In the genomic region with DNA sequence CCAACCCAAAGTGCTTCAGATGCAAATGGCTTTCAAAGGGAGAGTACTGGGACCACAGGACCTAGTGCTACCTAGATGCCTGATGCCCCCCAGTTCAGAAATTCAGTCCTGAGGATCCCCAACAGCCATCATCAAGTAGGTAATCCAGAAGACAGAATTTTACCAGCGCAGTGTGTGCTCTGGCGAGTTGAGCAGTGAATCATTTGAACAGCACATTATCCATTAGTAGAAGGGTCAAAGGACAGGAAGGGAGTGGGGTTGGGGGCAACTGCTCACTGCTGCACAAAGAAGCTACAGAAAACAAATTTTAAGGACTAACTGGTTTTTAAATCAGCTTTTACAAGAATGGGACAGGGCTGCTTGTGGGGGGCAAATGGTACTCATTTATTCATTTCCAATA, we compare ENCODE assay signal across 15 mouse cellular contexts. TPM values are rescaled to one million over a fixed set of nuclear protein-coding genes. Genes with fewer than 3 reads are reported as not detected.
DNase-seq lines count a peak whose midpoint lies in the region; ATAC-seq and TF ChIP-seq lines count a peak whose summit lies in the region.
"Had no signal": no experiment of that assay in that cellular context is flagged by ENCODE, and none has a peak within 500 bp of the region (broad histone marks: within the 10 kb centered on the region; RNA-seq: fewer than 3 reads in every experiment).

No protein-coding gene starts in this region.

- H3K9ac ChIP-seq in hindbrain, embryonic 13.5 days: no peak overlapping the region
- no peak overlapping the region for H3K9ac ChIP-seq in hindbrain, embryonic 11.5 days (ENCODE audit: low read depth, low read length)
- H3K9ac ChIP-seq in neural tube, embryonic 12.5 days: no peak overlapping the region
- no peak overlapping the region for H3K9ac ChIP-seq in intestine, embryonic 16.5 days (ENCODE audit: low read depth, low read length)
- no peak overlapping the region for H3K9ac ChIP-seq in stomach, postnatal 0 days (ENCODE audit: low read length)
- H3K9ac ChIP-seq: limb, embryonic 12.5 days had no signal

- no peak for TF ChIP-seq EP300 in stomach, postnatal 0 days (optimal IDR thresholded peaks at IDR 0.05)

- no peak overlapping the region for H3K27ac ChIP-seq in hindbrain, embryonic 13.5 days
- H3K27ac ChIP-seq in hindbrain, embryonic 11.5 days (ENCODE audit: low read depth, low read length): no peak overlapping the region
- no peak overlapping the region for H3K27ac ChIP-seq in neural tube, embryonic 12.5 days
- peak overlapping the region; percentile 57 for H3K27ac ChIP-seq in intestine, embryonic 16.5 days (ENCODE audit: low read length)
- peak overlapping the region; percentile 49; the same call in 1 of the 2 replicates for H3K27ac ChIP-seq in stomach, postnatal 0 days (replicated peaks)
- H3K27ac ChIP-seq: left cerebral cortex, adult 2 months; limb, embryonic 12.5 days; midbrain, embryonic 10.5 days had no signal

- TF ChIP-seq CTCF in stomach, postnatal 0 days (IDR thresholded peaks at IDR 0.05; ENCODE audit: low read depth): no peak

- H3K4me2 ChIP-seq in hindbrain, embryonic 13.5 days: peak overlapping the region; percentile 92
- no peak overlapping the region for H3K4me2 ChIP-seq in hindbrain, embryonic 11.5 days (replicated peaks; ENCODE audit: low read depth, low read length)
- H3K4me2 ChIP-seq in neural tube, embryonic 12.5 days (replicated peaks): peak overlapping the region; percentile 2; the same call in 1 of the 2 replicates
- H3K4me2 ChIP-seq in intestine, embryonic 16.5 days (ENCODE audit: low read depth, low read length): peak overlapping the region; percentile 19; the same call in 1 of the 2 replicates
- peak overlapping the region; percentile 32; the same call in 1 of the 2 replicates for H3K4me2 ChIP-seq in stomach, postnatal 0 days (replicated peaks; ENCODE audit: low read depth)
- H3K4me2 ChIP-seq: limb, embryonic 12.5 days had no signal

- peaks cover 55% of the 10 kb centered on the region for H3K4me1 ChIP-seq in hindbrain, embryonic 13.5 days (replicated peaks)
- H3K4me1 ChIP-seq in hindbrain, embryonic 11.5 days (replicated peaks; ENCODE audit: control insufficient read depth, insufficient read depth, low read length): peaks cover 8% of the 10 kb centered on the region
- H3K4me1 ChIP-seq in neural tube, embryonic 12.5 days: peaks cover 44% of the 10 kb centered on the region
- H3K4me1 ChIP-seq in intestine, embryonic 16.5 days (ENCODE audit: control insufficient read depth, insufficient read depth, low read length): peaks cover 72% of the 10 kb centered on the region
- H3K4me1 ChIP-seq in stomach, postnatal 0 days (replicated peaks; ENCODE audit: control insufficient read depth, insufficient read depth): peaks cover 34% of the 10 kb centered on the region

- ATAC-seq in hindbrain, embryonic 13.5 days (ENCODE audit: low FRiP score): no peak
- no peak for ATAC-seq in hindbrain, embryonic 11.5 days (ENCODE audit: low FRiP score)
- no peak for ATAC-seq in neural tube, embryonic 12.5 days (ENCODE audit: low FRiP score, low read depth)
- ATAC-seq in intestine, embryonic 16.5 days: no peak
- no peak for ATAC-seq in stomach, postnatal 0 days (ENCODE audit: low FRiP score, low TSS enrichment)
- ATAC-seq in monocyte, adult 5-6 weeks (replicated peaks; ENCODE audit: insufficient number of reproducible peaks, low FRiP score, low TSS enrichment, poor library complexity, severe bottlenecking): no peak

- H3K27me3 ChIP-seq in hindbrain, embryonic 13.5 days: no peaks in the 10 kb centered on the region
- no peaks in the 10 kb centered on the region for H3K27me3 ChIP-seq in hindbrain, embryonic 11.5 days (ENCODE audit: control insufficient read depth, insufficient read depth, low read length)
- H3K27me3 ChIP-seq in neural tube, embryonic 12.5 days (replicated peaks): no peaks in the 10 kb centered on the region
- no peaks in the 10 kb centered on the region for H3K27me3 ChIP-seq in intestine, embryonic 16.5 days (replicated peaks; ENCODE audit: control insufficient read depth, insufficient read depth, low read length)
- no peaks in the 10 kb centered on the region for H3K27me3 ChIP-seq in stomach, postnatal 0 days (ENCODE audit: control insufficient read depth, insufficient read depth, low read length)
- H3K27me3 ChIP-seq: limb, embryonic 12.5 days had no signal

- DNase-seq in hindbrain, embryonic 11.5 days (ENCODE audit: low spot score): no peak
- DNase-seq in neural tube, embryonic 10.5 days (ENCODE audit: extremely low spot score, low spot score): no peak
- no peak for DNase-seq in stomach, postnatal 0 days (ENCODE audit: low spot score)
- no peak for DNase-seq in kidney, adult 18-20 months
- DNase-seq: adrenal gland, adult 8-10 months; kidney, adult 11 months; thymus, postnatal 4 days had no signal

- no peak overlapping the region for H3K4me3 ChIP-seq in hindbrain, embryonic 13.5 days
- no peak overlapping the region for H3K4me3 ChIP-seq in hindbrain, embryonic 11.5 days (ENCODE audit: low read depth, low read length)
- H3K4me3 ChIP-seq in neural tube, embryonic 12.5 days: no peak overlapping the region
- H3K4me3 ChIP-seq in intestine, embryonic 16.5 days (ENCODE audit: low read length): no peak overlapping the region
- H3K4me3 ChIP-seq in stomach, postnatal 0 days (ENCODE audit: low read depth, low read length): no peak overlapping the region
- H3K4me3 ChIP-seq: erythroblast, embryonic 14.5 days; left cerebral cortex, adult 2 months; limb, embryonic 12.5 days; midbrain, embryonic 10.5 days had no signal

- 26% methylated on average over 2 of the region's 2 CpGs for WGBS in hindbrain, embryonic 13.5 days
- 30% methylated on average over 2 of the region's 2 CpGs for WGBS in hindbrain, embryonic 11.5 days
- WGBS in neural tube, embryonic 12.5 days: 16% methylated on average over 2 of the region's 2 CpGs
- 45% methylated on average over 2 of the region's 2 CpGs for WGBS in intestine, embryonic 16.5 days
- WGBS in stomach, postnatal 0 days: 48% methylated on average over 2 of the region's 2 CpGs

- no peaks in the 10 kb centered on the region for H3K36me3 ChIP-seq in hindbrain, embryonic 13.5 days
- H3K36me3 ChIP-seq in hindbrain, embryonic 11.5 days (ENCODE audit: control insufficient read depth, insufficient read depth, low read length): no peaks in the 10 kb centered on the region
- H3K36me3 ChIP-seq in neural tube, embryonic 12.5 days: no peaks in the 10 kb centered on the region
- H3K36me3 ChIP-seq in intestine, embryonic 16.5 days (ENCODE audit: control insufficient read depth, insufficient read depth, low read length): no peaks in the 10 kb centered on the region
- H3K36me3 ChIP-seq in stomach, postnatal 0 days (ENCODE audit: control insufficient read depth, insufficient read depth, low read length): no peaks in the 10 kb centered on the region
- H3K36me3 ChIP-seq: limb, embryonic 12.5 days; midbrain, embryonic 10.5 days had no signal

- no peaks in the 10 kb centered on the region for H3K9me3 ChIP-seq in hindbrain, embryonic 13.5 days
- H3K9me3 ChIP-seq in hindbrain, embryonic 11.5 days (ENCODE audit: control insufficient read depth, low read length): no peaks in the 10 kb centered on the region
- no peaks in the 10 kb centered on the region for H3K9me3 ChIP-seq in neural tube, embryonic 12.5 days
- no peaks in the 10 kb centered on the region for H3K9me3 ChIP-seq in intestine, embryonic 16.5 days (ENCODE audit: control insufficient read depth, low read length)
- no peaks in the 10 kb centered on the region for H3K9me3 ChIP-seq in stomach, postnatal 0 days (ENCODE audit: control insufficient read depth, low read length)
- H3K9me3 ChIP-seq: limb, embryonic 12.5 days; midbrain, embryonic 10.5 days had no signal

RNA-seq across cellular contexts. Expression of a gene that starts 8.0 kb away (rescaled TPM):
- 10.9 and 12.5 TPM in 2 replicates for polyA plus RNA-seq in hindbrain, embryonic 13.5 days (2015; fragmentation: Nextera tagmentation; extraction: Ambion mirVana)
- polyA plus RNA-seq in hindbrain, embryonic 11.5 days (2014; fragmentation: Nextera tagmentation; extraction: Ambion mirVana): 18.0 and 20.2 TPM in 2 replicates
- 20.4 and 21.0 TPM in 2 replicates for polyA plus RNA-seq in neural tube, embryonic 12.5 days (2016; fragmentation: Nextera tagmentation; extraction: Ambion mirVana)
- 11.8 and 14.7 TPM in 2 replicates for polyA plus RNA-seq in intestine, embryonic 16.5 days (2015; fragmentation: Nextera tagmentation; extraction: Ambion mirVana)
- 15.2 and 19.6 TPM in 2 replicates for polyA plus RNA-seq in stomach, postnatal 0 days (2015; fragmentation: Nextera tagmentation; extraction: Ambion mirVana)
- total RNA-seq in monocyte, adult 5-6 weeks (2017): 1.5 to 4.0 TPM (median 2.8 TPM) in 3 replicates

Comparison
In these comparisons a context has a peak if more than half of its experiments do, and no peak if none do; other contexts are left out.
1. H3K27ac ChIP-seq: peak in intestine, embryonic 16.5 days (single experiment) and stomach, postnatal 0 days (single experiment); none in hindbrain, embryonic 13.5 days (single experiment), hindbrain, embryonic 11.5 days (single experiment) and neural tube, embryonic 12.5 days (single experiment).